Mouse (Mus musculus) spleen, adult 2 months (tissue): ENCODE results near the gene Pcp4l1.

ENCODE experiments used
- CTCF ChIP-seq: fragments of 200-500 bp; IDR thresholded peaks from 2 replicates; pipeline ENCODE4 v1.5.1; 2011; ENCODE audit warnings: mild to moderate bottlenecking, inconsistent platforms; ENCODE audit not compliant: insufficient read depth, insufficient read length, insufficient replicate concordance; ENCODE audit errors: extremely low read depth
- POLR2A ChIP-seq: fragments of 200-500 bp; IDR thresholded peaks from 2 replicates; pipeline ENCODE4 v1.6.1; 2011; ENCODE audit warnings: low read depth, low read length, inconsistent platforms

DNA sequence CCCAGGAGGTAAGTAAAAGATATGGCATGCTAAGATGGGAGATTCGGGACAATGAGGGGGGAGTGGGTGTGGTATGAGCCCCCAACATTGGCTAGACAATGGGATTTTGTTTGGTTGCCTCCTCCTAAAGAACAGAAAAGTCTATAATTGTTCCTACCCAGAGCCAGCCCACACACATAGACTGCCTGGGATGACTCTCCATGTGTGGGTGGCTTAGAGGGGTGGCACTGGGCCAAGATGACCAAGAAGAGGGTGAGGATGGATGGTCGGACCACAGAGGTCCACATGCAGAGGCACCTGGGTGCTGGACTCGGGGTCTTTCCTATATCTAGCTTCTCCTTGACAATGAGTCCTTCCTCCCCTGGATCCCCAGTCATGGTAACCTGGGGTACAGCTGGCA is 39.4 kb downstream of the Pcp4l1 start:
- TF ChIP-seq CTCF (no peak), POLR2A (no peak)
